Mouse (Mus musculus): ENCODE results near the gene Spcs2.

Spcs2 gene

DNA sequence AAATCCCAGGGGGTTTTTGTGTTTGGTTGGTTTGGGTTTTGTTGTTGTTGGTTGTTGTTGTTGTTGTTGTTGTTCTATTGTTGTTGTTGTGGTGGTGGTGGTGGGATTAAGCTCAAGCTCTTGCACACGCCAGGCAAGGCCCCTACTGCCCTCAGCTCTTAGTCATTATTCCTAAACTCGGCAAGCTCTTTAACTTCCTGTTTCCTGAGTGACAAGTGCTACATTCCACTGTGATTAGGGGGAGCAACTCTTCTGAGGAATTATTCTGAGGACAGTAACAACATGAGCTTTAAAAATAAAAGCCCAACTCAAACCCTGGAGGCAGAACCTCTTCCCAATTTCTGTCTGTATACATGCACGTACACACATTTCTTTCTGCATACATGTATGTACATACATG, 2.0 kb upstream of the Spcs2 start:
- in situ Hi-C loops (cut with MboI; ENCODE audit: unreplicated experiment in 2 of 2), result no loop called here

GRCm38 (mm10) chr7:99864241-99865028, 1.2 kb upstream of the Spcs2 start:
- in situ Hi-C loops (cut with MboI; ENCODE audit: unreplicated experiment in 2 of 2), result no loop called here

DNA sequence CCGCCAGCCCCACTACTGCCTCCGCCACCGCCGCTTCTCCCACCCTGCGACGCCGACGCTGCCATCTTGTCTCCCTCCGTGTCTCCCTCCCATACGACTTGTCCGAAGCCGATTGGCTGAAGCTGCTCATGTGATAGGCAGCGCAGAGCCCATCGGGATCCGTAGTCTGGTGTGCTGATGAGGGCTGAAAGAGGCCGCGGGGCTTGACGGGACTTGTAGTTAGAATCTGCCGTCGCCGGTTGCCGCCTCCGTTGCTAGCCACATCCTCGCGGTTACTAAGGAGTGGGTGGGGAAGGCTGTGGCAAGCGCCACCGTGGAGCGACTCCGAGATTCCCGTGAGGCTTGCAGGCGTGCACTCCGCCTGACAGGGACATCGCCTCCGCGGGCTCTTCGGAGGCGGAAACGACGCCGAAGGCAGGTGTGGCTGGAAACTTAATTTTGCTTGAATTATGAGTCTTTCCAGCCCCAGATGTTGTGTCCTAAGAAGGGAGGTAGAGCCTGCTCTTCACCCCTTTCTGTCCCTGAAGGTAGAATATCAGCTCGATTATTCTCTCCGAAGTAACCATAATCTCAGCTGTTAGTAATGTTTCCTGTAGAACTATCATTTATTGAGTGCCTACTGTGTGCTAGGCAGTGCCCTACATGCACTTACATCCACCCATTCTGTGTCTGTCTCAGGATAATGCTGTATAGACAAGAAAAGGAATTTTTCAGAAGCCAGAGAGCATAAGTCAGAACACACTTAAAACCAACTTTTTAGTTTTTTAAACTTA, 4.3 kb downstream of the Spcs2 start, which contains the start of gene Xrra1:
Xrra1 (plus strand) TSS at position 304 of the 773 bp plus-strand sequence.
- in situ Hi-C loops (cut with MboI; ENCODE audit: unreplicated experiment in 2 of 2), result no loop called here

- in situ Hi-C loops (cut with MboI; ENCODE audit: unreplicated experiment in 2 of 2), result no loop called here
These were observed 5.0 kb downstream of the Spcs2 start for GRCm38 (mm10) chr7:99858175-99858812.

- in situ Hi-C loops (cut with MboI; ENCODE audit: unreplicated experiment in 2 of 2), result no loop called here
These were observed 6.9 kb downstream of the Spcs2 start for GRCm38 (mm10) chr7:99856266-99856861.

- in situ Hi-C loops (cut with MboI; ENCODE audit: unreplicated experiment in 2 of 2), result no loop called here
These were observed 9.0 kb downstream of the Spcs2 start for GRCm38 (mm10) chr7:99854311-99854710.

DNA sequence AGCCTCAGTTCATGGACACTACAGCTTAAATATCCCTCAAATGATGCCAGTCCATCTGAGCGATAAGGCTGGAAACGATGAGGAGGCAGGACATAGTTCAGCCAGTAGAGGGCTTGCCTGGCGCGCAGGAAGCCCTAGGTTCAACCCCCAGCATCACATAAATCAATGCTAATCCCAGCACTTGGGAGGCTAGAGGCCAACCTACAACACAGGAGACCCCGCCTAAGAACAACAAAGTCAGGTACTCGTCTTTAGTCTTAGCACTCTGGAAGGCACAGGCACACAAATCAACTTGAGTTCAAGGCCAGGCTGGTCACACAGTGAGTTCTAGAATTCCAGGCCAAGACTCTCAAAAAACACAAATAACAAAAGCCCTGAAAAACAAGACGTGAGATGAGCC, 9.9 kb downstream of the Spcs2 start:
- in situ Hi-C loops (cut with MboI; ENCODE audit: unreplicated experiment in 2 of 2), result no loop called here

DNA sequence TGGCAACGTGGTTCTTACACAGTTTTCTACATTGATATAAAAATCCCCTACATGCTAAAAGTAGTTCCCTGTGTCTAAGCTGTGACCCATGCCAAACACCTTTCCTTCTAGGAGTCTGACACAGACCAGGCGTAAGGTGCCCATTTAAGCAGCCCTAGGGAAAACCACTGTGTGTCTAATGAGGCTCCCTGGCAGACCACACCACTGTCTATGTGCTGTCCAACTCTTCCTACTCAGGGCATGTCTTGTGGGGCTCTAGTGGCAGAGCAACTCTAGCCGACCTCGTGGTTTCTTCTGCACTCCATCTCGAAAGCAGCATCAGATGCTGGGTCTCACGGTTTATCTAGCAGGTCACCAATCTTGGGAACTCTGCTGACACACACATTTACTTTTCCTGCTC, 11.6 kb downstream of the Spcs2 start:
- in situ Hi-C loops (cut with MboI; ENCODE audit: unreplicated experiment in 2 of 2), result no loop called here

DNA sequence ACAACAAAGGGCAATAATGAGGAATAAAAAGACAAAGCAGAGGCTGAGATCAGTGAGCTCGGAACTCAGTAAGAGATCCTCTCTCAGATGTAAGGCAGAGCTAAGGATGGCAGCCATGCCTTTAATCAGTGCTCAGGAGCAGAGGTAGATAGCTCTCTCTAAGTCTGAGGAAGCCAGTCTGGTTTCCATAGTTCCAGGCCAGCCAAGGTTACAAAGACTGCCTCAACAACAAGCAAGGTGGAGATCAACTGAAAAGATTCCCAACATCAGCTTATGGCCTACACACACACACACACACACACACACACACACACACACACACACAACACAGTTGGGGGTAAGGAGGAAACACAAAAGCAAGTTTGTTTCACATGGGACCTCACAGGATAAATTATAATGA, 12.1 kb downstream of the Spcs2 start:
- in situ Hi-C loops (cut with MboI; ENCODE audit: unreplicated experiment in 2 of 2), result no loop called here

GRCm38 (mm10) chr7:99850534-99850933, 12.7 kb downstream of the Spcs2 start:
- in situ Hi-C loops (cut with MboI; ENCODE audit: unreplicated experiment in 2 of 2), result no loop called here

- in situ Hi-C loops (cut with MboI; ENCODE audit: unreplicated experiment in 2 of 2), result no loop called here
These were observed 17.6 kb downstream of the Spcs2 start for GRCm38 (mm10) chr7:99845533-99846236.

DNA sequence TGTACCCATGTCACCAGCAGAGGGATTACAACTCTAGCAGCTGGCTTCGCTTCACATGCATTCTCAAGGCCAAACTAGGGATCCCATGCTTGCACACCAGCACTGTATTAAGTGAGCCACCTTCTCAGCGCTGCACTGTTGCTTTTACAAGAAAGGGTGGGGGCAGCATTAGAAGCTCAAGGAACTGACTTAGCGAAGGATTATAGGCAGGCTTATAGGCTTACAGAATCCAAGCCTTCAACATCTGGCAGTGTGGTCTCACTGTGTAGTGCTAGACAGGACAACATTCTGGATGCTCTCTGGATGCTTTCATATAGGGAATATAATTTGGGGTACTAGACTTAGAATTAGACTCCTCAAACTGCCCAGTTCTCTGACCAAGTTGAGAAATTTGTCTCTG, 25.0 kb downstream of the Spcs2 start:
- in situ Hi-C loops (cut with MboI; ENCODE audit: unreplicated experiment in 2 of 2), result no loop called here

GRCm38 (mm10) chr7:99837358-99838071, 25.7 kb downstream of the Spcs2 start:
- in situ Hi-C loops (cut with MboI; ENCODE audit: unreplicated experiment in 2 of 2), result no loop called here

- in situ Hi-C loops (cut with MboI; ENCODE audit: unreplicated experiment in 2 of 2), result no loop called here
These were observed 26.5 kb downstream of the Spcs2 start for GRCm38 (mm10) chr7:99836781-99837180.

DNA sequence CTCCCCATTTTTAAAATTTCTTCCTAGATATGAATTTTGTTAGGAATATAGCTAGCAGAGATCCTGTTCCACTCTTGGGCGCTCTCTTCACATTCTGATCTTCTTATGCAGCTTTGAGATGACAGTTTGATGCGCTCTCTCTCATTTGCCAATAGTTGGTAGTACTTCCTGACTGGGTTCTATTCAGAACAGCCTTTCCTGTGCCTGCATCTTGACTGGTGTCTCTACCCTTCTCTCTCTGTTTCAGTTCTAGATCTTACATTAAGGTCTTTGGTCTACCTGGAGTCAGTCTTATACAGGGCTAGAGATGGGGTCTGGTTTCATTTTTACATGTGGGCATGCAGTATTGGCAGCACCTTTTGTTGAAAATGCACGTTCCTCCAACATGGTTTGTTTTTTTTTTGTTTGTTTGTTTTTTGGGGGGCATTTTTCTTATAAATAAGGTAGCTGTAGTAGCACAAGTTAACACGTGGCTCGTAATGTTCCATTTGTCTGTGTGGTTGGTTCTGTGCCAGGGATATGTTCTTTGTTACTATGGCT, 28.9 kb downstream of the Spcs2 start:
- in situ Hi-C loops (cut with MboI; ENCODE audit: unreplicated experiment in 2 of 2), result no loop called here

DNA sequence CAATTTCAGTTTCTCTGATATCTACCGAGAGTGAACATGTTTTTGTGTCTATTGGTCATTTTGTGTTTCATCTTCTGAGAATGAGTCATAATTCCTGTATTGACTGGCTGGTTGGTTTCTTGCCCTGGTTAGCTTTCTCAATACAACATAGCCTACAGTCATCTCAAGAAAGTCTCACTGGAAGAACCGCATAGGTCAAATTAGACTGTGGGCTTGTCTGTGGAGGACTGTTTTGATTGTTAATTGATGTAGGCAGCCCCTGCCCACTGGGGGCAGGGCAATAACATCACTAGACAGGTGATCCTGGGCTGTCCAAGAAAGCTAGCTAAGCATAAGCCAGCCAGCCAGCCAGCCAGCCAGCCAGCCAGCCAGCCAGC, 29.4 kb downstream of the Spcs2 start:
- in situ Hi-C loops (cut with MboI; ENCODE audit: unreplicated experiment in 2 of 2), result no loop called here

GRCm38 (mm10) chr7:99833115-99833845, 30.0 kb downstream of the Spcs2 start:
- in situ Hi-C loops (cut with MboI; ENCODE audit: unreplicated experiment in 2 of 2), result no loop called here

DNA sequence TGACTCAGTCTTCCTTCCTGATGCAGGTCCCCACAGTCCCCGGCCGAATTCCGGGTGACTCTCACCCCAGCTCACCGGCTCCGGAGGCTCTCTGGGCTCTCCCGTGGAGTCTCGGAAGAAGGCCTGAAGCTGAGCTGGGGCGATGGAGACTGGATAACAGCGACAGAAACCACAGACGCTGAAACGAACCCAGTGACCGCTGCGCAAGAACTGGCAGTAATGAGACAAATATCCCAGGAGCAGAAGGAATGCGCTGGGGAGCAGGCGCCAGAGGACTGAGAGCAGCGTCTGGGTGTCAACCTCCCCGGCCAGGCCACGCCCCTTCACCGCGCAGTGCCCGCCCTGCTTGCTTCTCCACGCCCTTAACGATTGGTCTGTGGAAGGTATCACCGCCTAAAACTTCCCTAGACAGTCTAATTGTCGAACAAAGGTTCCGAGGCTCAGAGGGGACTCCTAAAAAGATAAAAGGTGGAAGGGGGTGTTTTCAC, 35.1 kb downstream of the Spcs2 start, which contains the start of gene Neu3:
Neu3 (minus strand) TSS at position 335 of the 488 bp plus-strand sequence.
- in situ Hi-C loops (cut with MboI; ENCODE audit: unreplicated experiment in 2 of 2), result no loop called here

GRCm38 (mm10) chr7:99826096-99826495, 37.2 kb downstream of the Spcs2 start:
- in situ Hi-C loops (cut with MboI; ENCODE audit: unreplicated experiment in 2 of 2), result no loop called here

Measured in v-Abl transformed pro-B cells (cell line).